Mouse (Mus musculus): ENCODE data around the gene Htra3. TPM values are rescaled to one million over a fixed set of nuclear protein-coding genes. Genes with fewer than 3 reads are reported as not detected.

Htra3 gene
- polyA plus RNA-seq, 1 experiment from 2014 or later: 53.5 TPM

DNA sequence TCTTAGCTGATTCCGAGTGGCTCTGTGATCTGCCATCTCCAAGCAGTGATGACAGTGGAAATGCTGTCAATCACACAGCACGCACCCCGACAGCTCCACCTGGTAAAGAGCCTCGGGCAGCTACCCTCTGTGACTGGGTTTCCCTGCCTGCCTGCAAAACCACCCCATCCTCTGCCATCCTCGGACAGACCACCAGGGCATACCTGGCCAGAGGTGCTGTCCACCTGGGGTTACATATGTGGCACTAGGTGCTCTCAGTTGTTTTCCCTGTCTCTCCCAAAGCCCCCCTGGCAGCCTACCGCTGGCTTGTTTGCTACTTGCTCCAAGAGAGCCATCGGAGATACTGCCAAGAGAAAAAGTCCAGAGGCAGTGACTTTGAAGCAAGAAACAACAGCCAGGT, 72.8 kb downstream of the Htra3 start:
- no peak for ATAC-seq
- no peak overlapping the region for H3K4me2 ChIP-seq (ENCODE audit: low read depth, low read length)
- H3K9me3 ChIP-seq (ENCODE audit: control insufficient read depth, low read length): no peaks in the 10 kb centered on the region
- peaks cover 23% of the 10 kb centered on the region for H3K4me1 ChIP-seq (ENCODE audit: control insufficient read depth, insufficient read depth, low read length)
- no peak overlapping the region for H3K9ac ChIP-seq (ENCODE audit: low read depth, low read length)
- WGBS: 88% methylated on average over 7 of the region's 7 CpGs
- H3K36me3 ChIP-seq (ENCODE audit: control insufficient read depth, insufficient read depth, low read length): no peaks in the 10 kb centered on the region
- H3K27me3 ChIP-seq (replicated peaks; ENCODE audit: control insufficient read depth, insufficient read depth, low read length): no peaks in the 10 kb centered on the region
- no peak overlapping the region for H3K4me3 ChIP-seq (ENCODE audit: low read length)
- H3K27ac ChIP-seq (ENCODE audit: low read length): no peak overlapping the region

- WGBS: 83% methylated on average over 7 of the region's 7 CpGs
- Histone ChIP-seq H3K4me1 (ENCODE audit: control insufficient read depth, insufficient read depth, low read length) (peaks cover 23% of the 10 kb centered on the region), H3K4me3 (ENCODE audit: low read length) (no peak overlapping the region), H3K36me3 (ENCODE audit: control insufficient read depth, insufficient read depth, low read length) (no peaks in the 10 kb centered on the region), H3K27me3 (replicated peaks; ENCODE audit: control insufficient read depth, insufficient read depth, low read length) (no peaks in the 10 kb centered on the region), H3K9ac (ENCODE audit: low read depth, low read length) (no peak overlapping the region), H3K9me3 (ENCODE audit: control insufficient read depth, low read length) (no peaks in the 10 kb centered on the region), H3K4me2 (ENCODE audit: low read depth, low read length) (no peak overlapping the region), H3K27ac (ENCODE audit: low read length) (no peak overlapping the region)
- no peak for ATAC-seq
These were observed 74.2 kb downstream of the Htra3 start for GRCm38 (mm10) chr5:35605355-35605754.

Other genes with a start within 250 kb of the Htra3 start
- 13.6 and 14.0 TPM in 2 replicates for gene Cpz, start 154.1 kb downstream of the Htra3 start, polyA plus RNA-seq (2015; fragmentation: Nextera tagmentation; extraction: Ambion mirVana)
- 9.3 and 9.4 TPM in 2 replicates for gene Trmt44, start 104.7 kb downstream of the Htra3 start, polyA plus RNA-seq (2015; fragmentation: Nextera tagmentation; extraction: Ambion mirVana)
- 16.1 and 23.2 TPM in 2 replicates for gene Acox3, start 96.7 kb downstream of the Htra3 start, polyA plus RNA-seq (2015; fragmentation: Nextera tagmentation; extraction: Ambion mirVana)
- gene Sh3tc1, start 60.2 kb upstream of the Htra3 start, polyA plus RNA-seq (2015; fragmentation: Nextera tagmentation; extraction: Ambion mirVana): 18.4 and 20.5 TPM in 2 replicates
- 5.4 and 5.7 TPM in 2 replicates for gene Ablim2, start 78.1 kb upstream of the Htra3 start, polyA plus RNA-seq (2015; fragmentation: Nextera tagmentation; extraction: Ambion mirVana)
- 12.6 and 13.3 TPM in 2 replicates for gene Afap1, start 213.5 kb upstream of the Htra3 start, polyA plus RNA-seq (2015; fragmentation: Nextera tagmentation; extraction: Ambion mirVana)

Data from intestine, embryonic 16.5 days (tissue).